Mouse (Mus musculus) kidney, adult 18-20 months (tissue): ENCODE results near the gene Slc39a7.

ENCODE experiments used
- DNase-seq: peaks from one replicate; pipeline ENCODE4 v3.0.0; 2021

The Slc39a7 gene

GRCm38 (mm10) chr17:34031465-34032173 lies at the start of gene Slc39a7, which contains the start of gene Rxrb:
Gene Slc39a7, minus strand, starts transcription at chr17:34031682.
Gene Rxrb, plus strand, starts transcription at chr17:34031812.
- DNase-seq, result peak; percentile 98

DNA sequence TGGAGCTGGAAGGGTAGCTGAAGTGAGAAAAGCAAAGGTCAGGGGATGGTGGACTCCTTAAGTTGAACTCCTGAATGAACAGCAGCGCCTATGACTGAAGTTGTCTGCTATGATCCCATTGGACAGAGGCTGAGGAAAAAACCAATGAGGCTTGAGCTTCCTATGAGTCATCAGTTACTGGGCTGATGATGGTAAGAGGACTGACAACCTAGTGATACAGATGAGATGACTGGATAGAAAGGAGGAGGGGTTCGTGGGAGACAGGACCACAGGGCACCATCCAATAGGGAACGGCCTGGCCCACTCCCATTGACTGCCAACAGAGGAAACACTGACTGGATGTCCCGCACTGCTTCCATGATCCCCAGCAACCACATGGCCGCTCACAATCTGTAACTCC lies 48.1 kb upstream of the Slc39a7 start:
- DNase-seq, result no peak

- DNase-seq, result no peak
These were observed 47.5 kb upstream of the Slc39a7 start for GRCm38 (mm10) chr17:34079002-34079401.

GRCm38 (mm10) chr17:34078148-34078547 lies 46.7 kb upstream of the Slc39a7 start:
- no peak for DNase-seq

DNA sequence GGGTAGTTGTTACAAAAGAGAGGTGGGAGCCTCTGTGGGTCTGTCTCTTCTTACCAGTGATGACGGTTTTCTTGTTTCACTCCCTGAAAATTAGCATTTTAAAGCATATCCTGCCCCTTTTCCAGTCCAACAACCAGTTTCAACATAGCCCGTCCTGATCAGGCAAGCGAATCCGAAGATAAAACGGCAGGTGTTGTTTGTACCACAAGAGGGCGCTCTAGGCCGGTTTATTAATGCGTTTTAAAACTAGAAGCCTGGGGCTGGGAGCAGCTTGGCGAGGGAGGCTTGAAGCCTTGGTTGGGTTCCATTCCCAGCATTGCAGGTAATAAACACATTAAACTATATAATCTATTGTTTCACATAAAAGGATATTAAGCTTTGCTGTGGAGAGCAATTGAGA lies 46.1 kb upstream of the Slc39a7 start:
- DNase-seq, result peak; percentile 75

GRCm38 (mm10) chr17:34075271-34075670 lies 43.8 kb upstream of the Slc39a7 start:
- DNase-seq, result peak; percentile 78

DNA sequence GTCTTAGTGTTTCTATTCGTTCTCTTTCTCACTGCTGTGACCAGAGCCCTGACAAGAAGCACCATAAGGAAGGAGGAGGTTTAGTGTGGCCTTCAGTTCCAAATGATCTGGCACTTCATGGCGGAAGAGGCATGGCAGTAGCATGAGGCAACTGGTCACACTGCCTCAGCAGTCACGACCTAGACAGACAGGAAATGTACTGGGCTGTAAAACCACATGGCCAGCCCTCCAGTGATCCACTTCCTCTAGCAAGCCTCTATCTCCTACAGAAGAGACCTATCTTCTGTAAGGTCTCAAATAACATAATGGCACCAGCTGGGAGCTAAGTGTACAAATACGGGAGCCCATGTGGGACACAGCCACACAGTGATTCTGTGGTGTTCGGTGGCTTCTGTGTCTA lies 40.6 kb upstream of the Slc39a7 start:
- DNase-seq, result no peak

DNA sequence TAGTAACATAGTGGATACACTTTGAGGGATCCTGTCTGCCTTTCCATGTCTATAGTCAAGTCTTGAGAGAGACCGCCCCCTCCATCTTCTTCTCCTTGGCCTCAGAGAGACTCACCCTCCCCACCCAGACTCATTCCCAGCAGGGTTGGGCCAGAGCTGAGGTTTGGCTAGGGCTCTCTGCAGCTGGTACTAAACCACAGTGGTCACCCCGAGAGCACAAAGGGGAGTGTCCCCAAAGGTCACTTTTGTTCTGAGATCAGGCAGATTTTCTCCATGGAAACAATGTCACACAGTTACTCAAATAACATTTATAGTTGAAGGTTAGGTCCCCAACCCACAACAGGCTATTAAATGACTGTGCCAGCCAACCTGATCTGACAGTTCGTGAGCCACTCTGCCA lies 37.4 kb upstream of the Slc39a7 start:
- DNase-seq, result no peak

GRCm38 (mm10) chr17:34057224-34057623 lies 25.7 kb upstream of the Slc39a7 start:
- no peak for DNase-seq

- no peak for DNase-seq
These were observed 16.0 kb upstream of the Slc39a7 start for GRCm38 (mm10) chr17:34047404-34048050.

DNA sequence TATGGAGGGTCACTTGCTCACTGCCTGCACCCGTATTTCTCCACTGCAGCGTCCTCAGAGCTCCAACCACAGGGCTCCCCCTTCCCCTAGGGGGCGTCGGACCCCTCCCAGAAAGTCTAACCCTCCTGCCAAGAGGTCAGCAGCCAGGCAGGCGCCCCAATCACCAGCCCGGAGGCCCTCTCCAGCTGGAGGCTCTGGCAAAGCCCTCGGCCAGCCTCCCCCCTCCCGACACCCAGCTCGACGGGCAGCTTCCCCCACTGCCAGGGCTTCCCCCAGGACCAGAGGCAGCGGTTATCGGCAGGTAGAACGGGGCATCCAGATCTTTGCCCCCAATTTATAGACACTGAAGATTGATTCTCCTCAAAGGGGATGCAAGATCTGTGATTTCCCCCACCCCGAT lies 14.5 kb upstream of the Slc39a7 start:
- DNase-seq, result no peak

DNA sequence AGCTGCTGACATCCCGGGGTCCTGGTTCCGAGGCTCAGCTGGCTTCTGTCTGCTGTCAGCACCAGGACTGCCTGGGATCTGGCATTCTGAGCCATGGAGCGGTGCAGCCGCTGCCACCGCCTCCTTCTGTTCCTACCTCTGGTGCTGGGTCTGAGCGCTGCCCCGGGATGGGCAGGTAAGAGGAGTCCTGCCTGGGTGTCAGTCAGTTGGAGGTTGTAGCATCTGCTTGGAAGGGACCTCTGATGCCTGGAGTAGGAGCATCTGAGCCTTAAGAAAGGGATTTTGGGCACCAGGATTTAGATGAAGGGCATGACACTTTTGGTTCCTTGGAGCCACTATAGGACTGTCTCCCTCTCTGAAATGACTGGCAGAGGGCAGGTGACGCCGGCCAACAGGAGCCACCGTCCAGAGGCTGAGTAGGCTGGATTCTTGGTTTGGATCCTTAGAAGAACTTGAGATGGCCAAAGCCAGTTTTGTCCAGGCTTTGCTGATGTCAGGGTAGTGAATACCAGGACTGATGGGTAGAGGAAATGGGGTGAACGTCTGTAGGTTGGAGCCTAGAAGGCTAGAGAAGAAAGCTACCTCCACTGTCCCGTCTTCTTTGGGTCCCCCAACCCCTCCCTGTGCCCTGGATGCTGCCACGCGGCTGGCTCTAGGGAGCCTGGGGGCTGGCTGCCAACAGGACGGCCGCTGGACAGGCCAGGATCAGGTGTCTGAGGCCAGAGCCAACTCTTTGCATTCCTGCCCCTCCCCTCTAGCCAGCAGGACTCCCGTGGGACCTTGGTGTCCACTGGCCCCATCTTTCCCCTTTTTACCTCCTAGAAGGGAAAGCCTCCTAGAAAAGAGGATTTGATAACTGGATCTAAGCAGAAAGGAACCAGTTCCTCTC lies 8.3 kb upstream of the Slc39a7 start:
- DNase-seq, result no peak

- no peak for DNase-seq
These were observed 7.5 kb upstream of the Slc39a7 start, which contains the start of gene Col11a2 for GRCm38 (mm10) chr17:34038878-34039561. Gene Col11a2, plus strand, starts transcription at chr17:34039437.

DNA sequence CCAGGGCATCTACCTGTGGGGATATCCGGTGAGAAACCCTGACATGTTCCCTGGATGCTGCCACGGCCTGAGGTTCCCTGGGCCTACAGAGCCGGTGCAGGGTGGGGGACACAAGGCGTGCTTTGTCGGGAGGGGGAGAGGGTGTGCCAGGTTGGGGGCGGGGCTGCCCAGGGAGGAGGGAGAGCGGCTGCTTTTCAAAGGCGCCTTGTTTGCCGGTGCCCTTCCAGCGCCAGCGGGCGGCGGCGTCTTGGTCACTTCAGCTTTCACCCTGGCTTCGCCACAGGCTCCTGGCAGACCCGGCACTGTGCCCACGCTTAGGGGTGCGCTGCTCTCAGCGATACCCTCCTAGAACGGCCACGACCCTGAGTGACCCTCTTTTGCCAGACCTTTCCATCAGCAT lies 7.0 kb upstream of the Slc39a7 start:
- no peak for DNase-seq

- DNase-seq, result no peak
These were observed 5.8 kb upstream of the Slc39a7 start for GRCm38 (mm10) chr17:34037241-34037640.

DNA sequence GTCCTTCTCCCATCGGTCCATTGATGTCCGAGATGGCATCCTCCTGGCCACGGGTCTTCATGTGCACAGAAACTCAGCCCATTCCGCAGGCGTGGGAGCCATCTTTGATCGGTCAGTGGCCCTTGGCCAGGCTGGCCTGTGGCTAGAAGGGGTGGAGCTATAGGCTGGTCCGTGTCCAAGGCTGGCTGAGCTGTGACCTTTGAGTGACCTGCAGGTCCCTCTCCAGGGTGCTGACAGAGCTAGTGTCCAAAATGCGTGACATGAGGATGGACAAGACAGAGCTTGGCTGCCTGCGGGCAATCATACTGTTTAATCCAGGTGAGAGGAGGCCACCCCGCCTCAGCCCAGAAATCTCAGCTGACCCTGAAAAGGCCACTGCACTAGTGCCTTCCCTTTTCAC lies 5.2 kb upstream of the Slc39a7 start:
- peak; percentile 71 for DNase-seq

DNA sequence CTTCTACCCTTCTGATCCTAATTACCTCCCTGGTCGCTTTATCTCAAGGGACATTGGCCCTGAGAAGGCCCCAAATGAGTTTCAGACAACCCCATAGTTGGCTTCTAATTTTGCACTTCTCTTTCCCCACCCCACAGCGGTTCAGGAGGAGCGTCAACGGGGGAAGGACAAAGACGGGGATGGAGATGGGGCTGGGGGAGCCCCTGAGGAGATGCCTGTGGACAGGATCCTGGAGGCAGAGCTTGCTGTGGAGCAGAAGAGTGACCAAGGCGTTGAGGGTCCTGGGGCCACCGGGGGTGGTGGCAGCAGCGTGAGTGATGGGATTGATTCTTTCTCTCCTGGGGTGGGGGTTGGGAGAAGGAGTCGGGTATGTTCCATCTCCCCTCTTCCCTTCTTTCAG lies 4.0 kb upstream of the Slc39a7 start:
- DNase-seq, result no peak

GRCm38 (mm10) chr17:34034064-34034463 lies 2.6 kb upstream of the Slc39a7 start:
- peak; percentile 67 for DNase-seq

DNA sequence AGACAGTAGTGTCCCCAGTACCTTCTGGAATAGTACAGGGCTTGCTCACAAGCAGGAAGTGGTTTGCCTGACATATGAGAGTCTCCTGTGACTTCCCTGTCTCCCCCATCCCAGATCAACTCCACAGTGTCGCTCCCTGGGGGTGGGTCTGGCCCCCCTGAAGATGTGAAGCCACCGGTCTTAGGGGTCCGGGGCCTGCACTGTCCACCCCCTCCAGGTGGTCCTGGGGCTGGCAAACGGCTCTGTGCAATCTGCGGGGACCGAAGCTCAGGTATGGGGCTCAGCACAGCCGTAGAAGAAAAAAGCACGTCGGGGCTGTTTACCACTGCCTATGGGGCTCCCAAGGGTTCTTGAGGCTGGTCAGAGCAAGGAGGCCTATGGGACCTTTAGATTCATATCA lies 2.0 kb upstream of the Slc39a7 start:
- DNase-seq, result no peak

DNA sequence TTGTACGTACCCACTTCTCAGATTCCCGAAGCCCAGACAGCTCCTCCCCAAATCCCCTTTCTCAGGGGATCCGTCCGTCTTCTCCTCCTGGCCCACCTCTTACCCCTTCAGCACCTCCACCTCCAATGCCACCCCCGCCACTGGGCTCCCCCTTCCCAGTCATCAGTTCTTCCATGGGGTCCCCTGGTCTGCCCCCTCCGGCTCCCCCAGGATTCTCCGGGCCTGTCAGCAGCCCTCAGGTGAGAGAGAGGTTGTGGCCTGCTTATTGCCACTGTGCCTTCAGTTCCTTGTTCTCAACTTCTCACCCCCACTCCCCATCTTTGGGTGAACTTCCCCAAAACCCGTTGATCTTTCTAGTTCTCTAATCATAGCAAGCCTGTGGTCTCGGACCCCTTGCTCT lies 1.3 kb upstream of the Slc39a7 start:
- no peak for DNase-seq

GRCm38 (mm10) chr17:34032174-34032632 lies 721 bp upstream of the Slc39a7 start:
- DNase-seq, result peak; percentile 86

GRCm38 (mm10) chr17:34030861-34031326 lies 588 bp downstream of the Slc39a7 start:
- DNase-seq, result no peak
